Mouse (Mus musculus) brain, embryonic 14.5 days (tissue): ENCODE measurements around the gene Mcm10.

Experiments
- CTCF ChIP-seq: fragments of 200-500 bp; IDR thresholded peaks from 2 replicates; pipeline ENCODE4 v1.5.1; 2012; ENCODE audit warnings: inconsistent platforms, mild to moderate bottlenecking, moderate library complexity, borderline replicate concordance; ENCODE audit not compliant: insufficient read depth, insufficient read length; ENCODE audit errors: extremely low read depth
- POLR2A ChIP-seq: fragments of 200-500 bp; IDR thresholded peaks from 2 replicates; pipeline ENCODE4 v1.6.1; 2012; ENCODE audit warnings: mild to moderate bottlenecking, inconsistent platforms, borderline replicate concordance; ENCODE audit not compliant: poor library complexity, insufficient read depth, insufficient read length, severe bottlenecking; ENCODE audit errors: extremely low read depth

DNA sequence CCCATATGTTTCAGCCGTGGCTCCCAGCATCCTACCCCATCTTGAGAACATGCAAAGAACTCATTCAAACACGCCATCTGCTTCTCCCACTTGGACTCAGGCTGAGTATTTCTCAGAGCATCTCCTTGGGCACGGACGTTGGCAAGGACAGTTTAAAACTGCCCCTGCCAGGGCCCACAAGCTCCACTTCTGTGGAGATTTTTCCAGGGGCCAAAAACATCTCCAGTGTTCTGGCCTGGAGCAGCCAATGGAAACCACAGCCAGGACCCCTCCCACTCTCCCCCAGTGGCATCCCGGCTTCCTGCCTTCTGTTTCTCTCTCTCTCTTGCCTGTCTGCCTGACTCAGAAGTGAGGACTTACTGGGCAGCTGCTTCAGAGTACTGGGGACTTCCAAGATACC lies 36.8 kb downstream of the Mcm10 start, which contains the start of gene Ucma:
- TF ChIP-seq CTCF (no peak), POLR2A (no peak)
